Mouse (Mus musculus) lung, adult 2 months (tissue): ENCODE data around the gene Ccdc13.

Experiments
- CTCF ChIP-seq: fragments of 200-500 bp; IDR thresholded peaks from 2 replicates; pipeline ENCODE4 v1.5.1; 2011; ENCODE audit warnings: mild to moderate bottlenecking, low read length, control low read depth; ENCODE audit not compliant: insufficient read depth
- POLR2A ChIP-seq: fragments of 200-500 bp; IDR thresholded peaks from 2 replicates; pipeline ENCODE4 v1.6.1; 2011; ENCODE audit warnings: low read depth, mild to moderate bottlenecking, control low read depth, low read length, borderline replicate concordance; ENCODE audit errors: extremely low read depth

DNA sequence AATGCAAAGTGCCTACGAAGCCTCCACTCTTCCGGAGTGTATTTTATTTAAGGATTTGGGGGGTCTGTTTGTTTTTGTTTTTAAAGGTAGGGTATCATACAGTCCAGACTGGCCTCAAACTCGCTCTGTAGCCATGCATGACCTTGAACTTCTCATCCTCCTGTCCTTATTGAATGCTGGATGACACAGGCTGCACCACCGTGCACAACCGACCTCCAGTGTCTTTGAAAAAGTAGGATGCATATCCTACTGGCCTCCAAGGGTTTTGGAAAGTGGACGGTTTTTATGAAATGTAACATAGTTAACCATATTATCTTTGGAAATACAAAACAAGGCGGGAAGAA, 333 bp upstream of the Ccdc13 start:
- TF ChIP-seq POLR2A (no peak), CTCF (no peak)
